Mouse (Mus musculus) myocyte (in vitro differentiated cells): ENCODE measurements around the gene Fam241a. TPM values are rescaled to one million over a fixed set of nuclear protein-coding genes. Genes with fewer than 3 reads are reported as not detected.

Experiments
- H3K27me3 ChIP-seq: one replicate; pipeline ENCODE4 v1.6.1; 2011; ENCODE audit not compliant: control insufficient read depth, insufficient read depth, insufficient read length
- H3K36me3 ChIP-seq: one replicate; pipeline ENCODE4 v1.6.1; 2011; ENCODE audit not compliant: control insufficient read depth, insufficient read depth
- H3K4me2 ChIP-seq: one replicate; pipeline ENCODE4 v1.6.1; 2011; ENCODE audit warnings: low read depth, control low read depth
- H3K4me3 ChIP-seq: one replicate; pipeline ENCODE4 v1.5.1; 2011; ENCODE audit warnings: mild to moderate bottlenecking, control low read depth, moderate library complexity
- H3K79me2 ChIP-seq: one replicate; pipeline ENCODE4 v1.6.1; 2011; ENCODE audit not compliant: control insufficient read depth, insufficient read depth
- H3ac ChIP-seq: one replicate; pipeline ENCODE4 v1.6.1; 2011; ENCODE audit not compliant: control insufficient read depth, insufficient read length
- CEBPB ChIP-seq: IDR thresholded peaks from 2 replicates; pipeline ENCODE4 v1.6.1; 2011; ENCODE audit warnings: mild to moderate bottlenecking, moderate library complexity; ENCODE audit not compliant: poor library complexity, insufficient read depth, severe bottlenecking
- E2F4 ChIP-seq: IDR thresholded peaks from one replicate; pipeline ENCODE4 v1.6.1; 2011; ENCODE audit warnings: mild to moderate bottlenecking, control low read depth, moderate library complexity; ENCODE audit not compliant: insufficient read depth
- MAX ChIP-seq: IDR thresholded peaks from one replicate; pipeline ENCODE4 v1.6.1; 2011; ENCODE audit warnings: low read depth, mild to moderate bottlenecking, control low read depth
- MYOD1 ChIP-seq, 3 experiments: IDR thresholded peaks; one replicate each; pipeline ENCODE4 v1.6.1; 2011; ENCODE audit warnings: control low read depth in 2 of 3, low read depth in 2 of 3, mild to moderate bottlenecking in 2 of 3, moderate library complexity in 1 of 3; ENCODE audit not compliant: insufficient read length in 2 of 3, control insufficient read depth in 1 of 3
- MYOG ChIP-seq, 3 experiments: IDR thresholded peaks; one replicate each; pipeline ENCODE4 v1.6.1; 2011; ENCODE audit warnings: control low read depth in 2 of 3, low read depth in 2 of 3, mild to moderate bottlenecking in 2 of 3; ENCODE audit not compliant: insufficient read length in 2 of 3, control insufficient read depth in 1 of 3, insufficient read depth in 1 of 3
- POLR2A ChIP-seq: IDR thresholded peaks from one replicate; pipeline ENCODE4 v1.6.1; 2011; ENCODE audit warnings: low read depth, mild to moderate bottlenecking, control low read depth, moderate library complexity; ENCODE audit not compliant: insufficient read length
- POLR2AphosphoS2 ChIP-seq: IDR thresholded peaks from one replicate; pipeline ENCODE4 v1.6.1; 2011; ENCODE audit warnings: low read depth, control low read depth; ENCODE audit not compliant: insufficient read length
- REST ChIP-seq: IDR thresholded peaks from one replicate; pipeline ENCODE4 v1.6.1; 2011; ENCODE audit warnings: mild to moderate bottlenecking, control low read depth, moderate library complexity; ENCODE audit not compliant: insufficient read depth, insufficient read length
- SRF ChIP-seq: IDR thresholded peaks from one replicate; pipeline ENCODE4 v1.6.1; 2011; ENCODE audit warnings: low read depth; ENCODE audit not compliant: control insufficient read depth, insufficient read length
- TCF12 ChIP-seq: IDR thresholded peaks from one replicate; pipeline ENCODE4 v1.6.1; 2011; ENCODE audit warnings: mild to moderate bottlenecking, control low read depth; ENCODE audit not compliant: poor library complexity, insufficient read depth, severe bottlenecking
- TCF3 ChIP-seq: IDR thresholded peaks from one replicate; pipeline ENCODE4 v1.6.1; 2011; ENCODE audit warnings: low read depth, control low read depth; ENCODE audit not compliant: insufficient read length
- USF1 ChIP-seq: IDR thresholded peaks from one replicate; pipeline ENCODE4 v1.6.1; 2011; ENCODE audit warnings: low read depth, mild to moderate bottlenecking, control low read depth, moderate library complexity
- polyA plus RNA-seq: library from polyadenylated mRNA; unstranded; fragments of >200 nt; fragmentation: generic; extraction: Trizol; gene quantifications from one replicate; pipeline ENCODE4 v1.2.1, GENCODE M21; 2012; ENCODE audit warnings: missing spikeins

The Fam241a gene
- polyA plus RNA-seq, 1 experiment, result 3.6 TPM

DNA sequence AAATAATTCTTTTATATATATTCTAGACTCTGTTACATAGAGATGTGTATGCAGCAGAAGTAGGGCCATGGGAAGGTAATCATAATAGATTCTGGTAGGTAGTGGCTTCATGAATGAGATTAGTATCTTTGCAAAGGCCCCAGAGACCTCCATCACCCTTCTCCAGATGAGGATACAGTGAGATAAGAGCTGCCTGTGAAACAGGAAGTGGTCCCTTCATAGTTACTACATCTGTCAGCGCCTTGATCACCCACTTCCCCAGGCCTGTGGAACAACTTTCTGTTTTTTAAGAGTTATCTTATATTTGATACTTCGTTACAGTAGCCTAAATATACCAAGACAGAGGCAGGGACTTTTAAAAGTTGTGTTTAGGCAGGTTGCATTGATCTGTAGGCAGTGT, 28.3 kb upstream of the Fam241a start:
- Histone ChIP-seq H3K79me2 (no peaks in the 10 kb centered on the region), H3K36me3 (no peaks in the 10 kb centered on the region), H3K4me2 (no peak overlapping the region), H3K4me3 (no peak overlapping the region), H3ac (no peak overlapping the region), H3K27me3 (no peaks in the 10 kb centered on the region)
- TF ChIP-seq MAX (no peak), MYOD1 (IDR thresholded peaks at IDR 0.05; ENCODE audit: control insufficient read depth in 1 of 3, insufficient read length in 2 of 3, low read depth in 2 of 3) (no peak), REST (no peak), USF1 (no peak), TCF3 (no peak), POLR2AphosphoS2 (no peak), E2F4 (no peak), MYOG (IDR thresholded peaks at IDR 0.05; ENCODE audit: control insufficient read depth in 1 of 3, insufficient read depth in 1 of 3, insufficient read length in 2 of 3, low read depth in 2 of 3) (no peak), CEBPB (no peak), TCF12 (no peak), SRF (no peak), POLR2A (no peak)

DNA sequence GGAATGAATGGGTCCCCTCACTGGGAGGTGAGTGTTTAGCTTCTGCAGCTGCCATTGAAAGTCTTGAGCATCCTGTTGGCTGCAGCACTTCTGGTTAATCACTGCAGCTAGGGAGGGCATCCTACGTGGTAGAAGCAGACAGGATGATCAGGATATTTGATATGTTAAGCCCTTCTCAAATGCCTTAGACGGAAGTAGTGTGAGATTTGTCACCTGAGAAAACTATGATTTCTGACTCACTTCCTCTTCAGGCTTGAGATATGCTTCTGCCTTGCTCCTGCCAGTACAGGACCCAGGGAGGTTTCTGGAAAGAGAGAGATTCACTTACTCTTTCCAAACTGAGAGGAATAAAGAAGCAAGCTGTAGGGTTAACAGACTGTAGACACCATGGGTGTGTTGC, 27.1 kb upstream of the Fam241a start:
- TF ChIP-seq TCF12 (no peak), MYOG (IDR thresholded peaks at IDR 0.05; ENCODE audit: control insufficient read depth in 1 of 3, insufficient read depth in 1 of 3, insufficient read length in 2 of 3, low read depth in 2 of 3) (no peak), MAX (no peak), SRF (no peak), CEBPB (no peak)
- H3K27me3 ChIP-seq, result no peaks in the 10 kb centered on the region
- no peaks in the 10 kb centered on the region for H3K79me2 ChIP-seq
- no peak overlapping the region for H3ac ChIP-seq
- H3K36me3 ChIP-seq, result no peaks in the 10 kb centered on the region
- H3K4me2 ChIP-seq, result no peak overlapping the region
- no peak overlapping the region for H3K4me3 ChIP-seq

DNA sequence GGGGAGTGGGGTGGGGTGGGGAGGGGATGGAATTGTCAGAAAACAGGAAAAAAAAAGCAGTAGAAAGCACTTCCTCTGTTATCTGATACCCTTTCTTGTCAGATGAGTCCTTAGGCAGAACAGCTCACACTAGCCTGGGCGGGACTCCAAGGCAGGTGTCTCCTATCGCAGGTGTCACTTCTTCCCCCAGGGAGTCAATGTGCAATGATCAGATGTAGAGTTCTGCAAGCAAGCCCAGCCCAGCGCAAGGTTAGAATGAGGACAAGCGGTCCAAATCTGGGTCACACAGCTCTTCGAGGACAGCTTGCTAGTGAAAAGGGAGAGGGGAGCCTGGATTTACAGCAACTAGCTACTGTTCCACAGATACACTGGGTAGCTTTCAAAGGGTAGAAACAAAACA, 26.0 kb upstream of the Fam241a start:
- H3ac ChIP-seq, result no peak overlapping the region
- no peak overlapping the region for H3K4me2 ChIP-seq
- no peaks in the 10 kb centered on the region for H3K36me3 ChIP-seq
- TF ChIP-seq MYOG (IDR thresholded peaks at IDR 0.05; ENCODE audit: control insufficient read depth in 1 of 3, insufficient read depth in 1 of 3, insufficient read length in 2 of 3, low read depth in 2 of 3) (no peak), MYOD1 (IDR thresholded peaks at IDR 0.05; ENCODE audit: control insufficient read depth in 1 of 3, insufficient read length in 2 of 3, low read depth in 2 of 3) (no peak)
- no peak overlapping the region for H3K4me3 ChIP-seq
- H3K79me2 ChIP-seq, result no peaks in the 10 kb centered on the region
- H3K27me3 ChIP-seq, result no peaks in the 10 kb centered on the region

DNA sequence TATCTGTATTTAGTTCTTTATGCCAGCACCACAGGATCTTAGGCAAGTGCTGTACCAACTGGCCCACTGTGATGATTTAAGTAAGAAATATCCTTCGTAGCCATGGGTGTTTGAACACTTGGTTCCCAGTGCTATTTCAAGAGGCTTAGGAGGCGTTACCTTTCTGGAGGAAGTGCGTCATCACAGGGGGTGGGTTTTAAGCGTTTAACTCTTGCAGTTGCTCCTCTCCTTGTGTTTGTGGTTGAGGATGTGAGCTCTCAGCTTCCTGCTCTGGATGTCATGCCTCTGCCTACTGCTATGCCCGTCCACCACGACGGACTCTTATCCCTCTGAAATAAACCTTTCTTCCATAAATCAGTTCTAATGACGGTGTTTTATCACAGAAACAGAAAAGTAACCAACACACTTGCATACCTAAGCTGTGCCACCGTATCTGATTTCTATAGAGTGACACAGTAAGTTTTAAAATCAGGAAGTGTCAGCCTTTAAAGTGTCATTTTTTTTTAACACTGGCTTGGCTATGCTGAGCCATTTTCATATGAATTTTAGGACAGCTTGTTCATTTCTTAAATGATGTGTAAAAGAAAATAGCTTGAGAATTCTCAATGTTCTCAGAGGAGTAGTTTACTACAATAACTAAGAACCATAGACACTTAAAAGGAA, 22.0 kb upstream of the Fam241a start:
- Histone ChIP-seq H3K79me2 (no peaks in the 10 kb centered on the region), H3K4me2 (no peak overlapping the region), H3K36me3 (no peaks in the 10 kb centered on the region), H3ac (no peak overlapping the region), H3K27me3 (no peaks in the 10 kb centered on the region), H3K4me3 (no peak overlapping the region)
- TF ChIP-seq TCF12 (no peak), REST (no peak), USF1 (no peak), CEBPB (no peak), MYOD1 (IDR thresholded peaks at IDR 0.05; ENCODE audit: control insufficient read depth in 1 of 3, insufficient read length in 2 of 3, low read depth in 2 of 3) (no peak), SRF (no peak), E2F4 (no peak), MAX (no peak), MYOG (IDR thresholded peaks at IDR 0.05; ENCODE audit: control insufficient read depth in 1 of 3, insufficient read depth in 1 of 3, insufficient read length in 2 of 3, low read depth in 2 of 3) (no peak), POLR2AphosphoS2 (no peak), POLR2A (no peak), TCF3 (no peak)

DNA sequence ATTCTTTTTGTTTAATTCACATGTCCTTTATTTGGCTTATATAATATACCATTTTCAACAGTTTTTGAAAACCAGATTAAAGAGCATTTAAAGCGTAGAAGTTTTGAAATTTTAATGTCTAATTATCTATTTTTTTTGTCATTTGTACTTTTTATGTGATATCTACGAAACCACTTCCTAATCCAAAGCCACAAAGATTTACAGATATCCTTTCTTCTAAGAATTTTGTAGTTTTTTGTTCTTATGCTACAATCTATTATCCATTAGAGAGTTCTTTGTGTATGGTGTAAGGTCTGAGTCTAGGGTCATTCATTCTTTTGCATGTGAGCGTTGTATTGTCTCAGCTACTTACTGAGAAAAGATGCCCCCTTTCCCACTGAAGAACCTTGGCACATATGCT, 21.4 kb upstream of the Fam241a start:
- Histone ChIP-seq H3K27me3 (no peaks in the 10 kb centered on the region), H3K4me2 (no peak overlapping the region), H3K36me3 (no peaks in the 10 kb centered on the region), H3K79me2 (no peaks in the 10 kb centered on the region), H3ac (no peak overlapping the region), H3K4me3 (no peak overlapping the region)
- TF ChIP-seq REST (no peak), MAX (no peak), CEBPB (no peak), POLR2AphosphoS2 (no peak), MYOD1 (IDR thresholded peaks at IDR 0.05; ENCODE audit: control insufficient read depth in 1 of 3, insufficient read length in 2 of 3, low read depth in 2 of 3) (no peak), SRF (no peak), USF1 (no peak), MYOG (IDR thresholded peaks at IDR 0.05; ENCODE audit: control insufficient read depth in 1 of 3, insufficient read depth in 1 of 3, insufficient read length in 2 of 3, low read depth in 2 of 3) (no peak), TCF3 (no peak), E2F4 (no peak), TCF12 (no peak), POLR2A (no peak)
